Mouse (Mus musculus): ENCODE measurements around the gene Bicra. TPM values are rescaled to one million over a fixed set of nuclear protein-coding genes. Genes with fewer than 3 reads are reported as not detected.

The Bicra gene
- polyA plus RNA-seq, 1 experiment from 2014 or later: 8.0 TPM

DNA sequence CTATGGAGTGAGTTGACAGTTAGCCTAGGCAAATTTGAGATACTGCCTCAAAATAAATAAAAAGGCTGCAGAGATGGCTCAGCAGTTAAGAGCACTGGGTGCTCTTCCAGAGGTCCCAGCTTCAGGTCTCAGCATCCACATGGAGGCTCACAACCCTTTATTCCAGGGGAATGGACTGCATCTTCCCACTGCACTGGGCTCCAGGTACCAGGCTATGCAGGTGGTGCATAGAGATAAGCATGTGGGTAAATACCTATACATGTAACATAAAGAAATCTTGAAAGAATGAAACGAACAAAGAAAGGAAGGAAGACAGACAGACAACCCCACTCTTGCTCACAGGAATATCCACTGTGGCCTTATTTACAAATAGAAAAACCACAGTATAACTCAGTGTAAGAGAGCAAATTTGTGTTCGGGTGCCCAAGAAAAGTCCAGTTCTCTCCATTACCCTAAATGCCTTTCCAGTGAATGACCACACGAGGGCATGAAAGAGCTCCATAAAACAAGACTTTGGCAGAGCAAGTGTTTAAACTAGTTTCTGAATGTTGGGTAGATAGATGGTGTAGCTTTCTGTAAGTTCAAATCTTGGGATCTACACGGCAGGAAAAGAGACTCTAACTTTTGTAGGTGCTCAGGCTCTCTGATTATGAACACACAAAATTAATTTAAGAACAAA, 64.9 kb downstream of the Bicra start:
- no peaks in the 10 kb centered on the region for H3K27me3 ChIP-seq
- H3K4me3 ChIP-seq: no peak overlapping the region
- no peaks in the 10 kb centered on the region for H3K4me1 ChIP-seq
- 36% methylated on average over 4 of the region's 4 CpGs for WGBS
- no peaks in the 10 kb centered on the region for H3K9me3 ChIP-seq
- no peak overlapping the region for H3K4me2 ChIP-seq
- H3K27ac ChIP-seq: no peak overlapping the region
- no peak for ATAC-seq (ENCODE audit: borderline replicate concordance, extremely low read depth, low FRiP score, low TSS enrichment)
- H3K9ac ChIP-seq: no peak overlapping the region
- H3K36me3 ChIP-seq: peaks cover 39% of the 10 kb centered on the region

DNA sequence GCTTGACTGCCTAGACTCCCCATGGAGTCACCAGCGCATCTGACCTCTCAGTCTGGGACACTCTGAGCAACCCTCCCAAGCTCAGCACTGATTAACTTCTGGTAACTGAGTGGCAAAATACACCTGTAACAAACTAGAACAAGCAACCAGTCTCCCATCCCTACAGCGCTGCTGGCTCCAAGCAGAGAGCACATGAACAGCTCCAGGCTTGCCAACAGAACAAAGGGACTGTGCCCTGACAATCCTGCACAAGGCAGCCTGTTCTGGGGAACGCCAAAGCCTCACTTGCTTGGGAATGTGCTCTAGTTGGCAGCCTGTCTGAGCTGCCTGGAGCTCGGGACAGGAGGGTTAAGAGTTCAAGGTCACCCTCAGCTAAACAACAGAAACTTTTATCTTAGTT, 66.2 kb downstream of the Bicra start:
- Histone ChIP-seq H3K9me3 (no peaks in the 10 kb centered on the region), H3K27ac (no peak overlapping the region), H3K4me1 (no peaks in the 10 kb centered on the region), H3K4me2 (no peak overlapping the region), H3K27me3 (no peaks in the 10 kb centered on the region), H3K36me3 (peaks cover 33% of the 10 kb centered on the region), H3K4me3 (no peak overlapping the region), H3K9ac (no peak overlapping the region)
- ATAC-seq (ENCODE audit: borderline replicate concordance, extremely low read depth, low FRiP score, low TSS enrichment): no peak
- WGBS: 72% methylated on average over 4 of the region's 4 CpGs

DNA sequence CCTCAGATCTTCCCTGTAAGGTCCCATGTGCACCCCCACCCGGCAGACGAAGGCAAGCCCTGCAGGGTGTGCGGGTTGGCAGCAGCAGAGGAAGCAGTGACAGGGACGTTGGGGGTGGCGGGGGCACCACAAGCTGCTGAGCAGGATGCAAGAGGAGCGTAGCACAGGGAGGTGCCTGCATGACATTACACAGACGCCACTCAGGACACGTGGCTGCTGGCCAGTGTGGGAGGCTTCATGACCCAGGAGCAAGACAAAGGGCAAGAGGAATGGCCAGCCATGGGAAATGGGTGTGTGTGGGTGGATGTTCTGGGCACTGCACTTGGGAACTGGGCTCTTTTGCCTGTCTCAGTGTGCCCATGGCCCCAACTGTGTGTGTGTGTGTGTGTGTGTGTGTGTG, 67.5 kb downstream of the Bicra start:
- WGBS: 80% methylated on average over 8 of the region's 8 CpGs
- Histone ChIP-seq H3K4me2 (no peak overlapping the region), H3K27me3 (no peaks in the 10 kb centered on the region), H3K27ac (no peak overlapping the region), H3K36me3 (peaks cover 33% of the 10 kb centered on the region), H3K9me3 (no peaks in the 10 kb centered on the region), H3K4me3 (no peak overlapping the region), H3K9ac (no peak overlapping the region), H3K4me1 (no peaks in the 10 kb centered on the region)
- no peak for ATAC-seq (ENCODE audit: borderline replicate concordance, extremely low read depth, low FRiP score, low TSS enrichment)

DNA sequence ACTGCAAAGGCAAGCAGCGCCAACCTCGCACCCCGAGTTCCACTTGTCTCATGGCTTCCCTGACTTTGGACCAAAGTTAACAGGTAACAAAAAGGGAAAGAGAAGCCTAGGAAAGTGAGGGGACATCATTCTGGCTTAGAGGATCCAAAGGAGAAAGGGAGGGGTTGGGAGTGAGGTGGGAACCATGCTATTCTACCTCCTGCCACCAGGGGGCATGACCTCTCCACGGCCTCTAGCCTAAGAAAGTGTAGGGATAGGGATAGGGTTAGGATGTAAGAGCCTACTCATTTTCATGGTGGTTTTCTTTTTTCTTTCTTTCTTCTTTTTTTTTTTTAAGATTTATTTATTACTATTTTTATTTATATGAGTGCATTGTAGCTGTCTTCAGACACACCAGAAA, 71.8 kb downstream of the Bicra start:
- Histone ChIP-seq H3K4me1 (no peaks in the 10 kb centered on the region), H3K4me3 (no peak overlapping the region), H3K9me3 (no peaks in the 10 kb centered on the region), H3K27ac (no peak overlapping the region), H3K4me2 (no peak overlapping the region), H3K9ac (no peak overlapping the region), H3K27me3 (no peaks in the 10 kb centered on the region), H3K36me3 (peaks cover 61% of the 10 kb centered on the region)
- ATAC-seq (ENCODE audit: borderline replicate concordance, extremely low read depth, low FRiP score, low TSS enrichment): no peak
- 80% methylated on average over 4 of the region's 4 CpGs for whole genome bisulfite sequencing

DNA sequence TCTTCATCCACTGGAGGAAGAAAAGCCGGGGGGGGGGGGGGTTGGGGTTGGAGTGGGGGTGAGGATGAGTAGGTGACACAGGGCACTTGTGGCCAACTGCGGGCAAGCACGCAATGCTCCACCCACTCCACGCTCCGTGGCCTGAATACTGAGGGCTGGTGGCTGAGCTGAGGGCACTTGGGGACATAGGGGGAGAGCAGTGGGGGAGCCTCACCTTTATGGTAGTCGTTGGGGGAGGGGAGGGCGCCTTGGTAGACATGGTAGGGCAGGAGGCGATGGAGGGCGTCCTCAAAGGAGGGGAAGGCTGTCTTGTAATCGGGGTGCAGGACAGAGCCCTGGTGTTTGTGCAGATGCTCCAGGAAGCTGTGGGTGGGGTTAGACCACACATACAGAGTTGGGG, 72.3 kb downstream of the Bicra start:
- Histone ChIP-seq H3K36me3 (peaks cover 62% of the 10 kb centered on the region), H3K4me2 (no peak overlapping the region)

DNA sequence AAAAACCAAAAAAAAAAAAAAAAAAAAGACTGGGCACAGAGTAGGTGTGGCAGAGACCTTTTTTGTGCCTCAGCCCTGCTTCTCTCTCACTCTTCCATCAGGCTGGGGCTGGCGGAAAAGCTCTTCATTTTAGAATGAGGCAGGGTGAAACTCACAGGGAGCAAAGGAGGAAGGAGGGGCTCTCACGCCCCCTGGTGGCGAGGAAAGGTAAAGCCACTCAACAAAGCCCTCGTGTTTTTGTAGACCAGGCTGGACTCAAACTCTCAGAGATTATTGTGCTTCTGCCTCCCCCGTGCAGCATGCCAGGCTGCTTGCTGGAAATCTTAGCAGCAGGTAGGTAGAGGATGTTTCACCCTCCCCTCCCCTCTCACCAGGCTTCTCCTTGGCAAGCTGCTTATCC, 73.0 kb downstream of the Bicra start:
- Histone ChIP-seq H3K27me3 (no peaks in the 10 kb centered on the region), H3K4me2 (no peak overlapping the region), H3K27ac (no peak overlapping the region), H3K36me3 (peaks cover 66% of the 10 kb centered on the region), H3K9ac (no peak overlapping the region), H3K9me3 (no peaks in the 10 kb centered on the region), H3K4me3 (no peak overlapping the region), H3K4me1 (no peaks in the 10 kb centered on the region)
- 53% methylated on average over 5 of the region's 5 CpGs for WGBS
- ATAC-seq (ENCODE audit: borderline replicate concordance, extremely low read depth, low FRiP score, low TSS enrichment): no peak

More for the DNA sequence above, 72.3 kb downstream of the Bicra start:
- no peak for ATAC-seq (ENCODE audit: borderline replicate concordance, extremely low read depth, low FRiP score, low TSS enrichment)
- Histone ChIP-seq H3K4me1 (no peaks in the 10 kb centered on the region), H3K27ac (no peak overlapping the region), H3K9ac (no peak overlapping the region), H3K4me3 (no peak overlapping the region), H3K9me3 (no peaks in the 10 kb centered on the region), H3K27me3 (no peaks in the 10 kb centered on the region)
- 90% methylated on average over 10 of the region's 10 CpGs for WGBS

DNA sequence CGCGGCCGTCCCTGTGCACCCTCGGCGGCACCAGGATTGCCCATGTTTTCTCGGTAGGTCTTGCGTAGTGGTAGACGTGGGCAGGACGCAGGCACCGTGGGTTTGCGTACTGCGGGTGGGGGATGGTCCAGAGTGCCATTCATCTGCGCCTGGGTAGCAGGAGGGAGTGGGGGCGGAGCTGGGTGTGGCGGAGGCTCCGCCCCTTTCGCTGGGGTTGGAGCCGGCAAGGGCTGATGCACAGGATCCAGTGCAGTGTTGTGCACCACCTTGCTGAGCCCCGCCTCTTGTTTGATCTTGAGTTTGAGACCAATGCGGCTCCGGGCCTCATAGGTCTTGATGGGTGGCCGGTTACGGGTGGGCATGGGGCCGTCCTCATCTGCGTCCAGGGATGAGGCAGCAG, 75.5 kb downstream of the Bicra start:
- no peak for ATAC-seq (ENCODE audit: borderline replicate concordance, extremely low read depth, low FRiP score, low TSS enrichment)
- 74% methylated on average over 25 of the region's 25 CpGs for WGBS
- Histone ChIP-seq H3K4me1 (no peaks in the 10 kb centered on the region), H3K9ac (no peak overlapping the region), H3K27ac (no peak overlapping the region), H3K27me3 (no peaks in the 10 kb centered on the region), H3K4me3 (no peak overlapping the region), H3K9me3 (no peaks in the 10 kb centered on the region), H3K36me3 (peaks cover 55% of the 10 kb centered on the region), H3K4me2 (no peak overlapping the region)

DNA sequence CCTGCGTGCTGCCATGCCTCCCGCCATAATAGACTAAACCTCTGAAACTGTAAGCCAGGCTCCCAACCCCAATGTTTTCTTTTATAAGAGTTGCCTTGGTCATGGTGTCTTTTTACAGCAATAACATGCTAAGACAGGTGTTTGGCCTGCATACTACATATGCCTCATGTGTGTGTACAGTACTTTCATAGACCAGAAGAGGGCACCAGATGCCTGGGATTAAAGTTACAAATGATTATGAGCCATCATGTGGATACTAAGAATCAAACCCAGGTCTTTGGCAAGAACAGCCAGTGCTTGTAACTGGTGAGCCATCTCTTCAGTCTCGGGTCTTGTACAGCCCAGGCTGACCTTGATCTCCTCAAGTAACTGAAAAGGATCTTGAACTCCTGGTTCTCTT, 78.0 kb downstream of the Bicra start:
- 76% methylated on average over 3 of the region's 3 CpGs for WGBS
- Histone ChIP-seq H3K36me3 (peaks cover 39% of the 10 kb centered on the region), H3K4me1 (peaks cover 17% of the 10 kb centered on the region), H3K27me3 (no peaks in the 10 kb centered on the region), H3K4me2 (no peak overlapping the region), H3K27ac (no peak overlapping the region), H3K9me3 (no peaks in the 10 kb centered on the region), H3K4me3 (no peak overlapping the region), H3K9ac (no peak overlapping the region)
- no peak for ATAC-seq (ENCODE audit: borderline replicate concordance, extremely low read depth, low FRiP score, low TSS enrichment)

DNA sequence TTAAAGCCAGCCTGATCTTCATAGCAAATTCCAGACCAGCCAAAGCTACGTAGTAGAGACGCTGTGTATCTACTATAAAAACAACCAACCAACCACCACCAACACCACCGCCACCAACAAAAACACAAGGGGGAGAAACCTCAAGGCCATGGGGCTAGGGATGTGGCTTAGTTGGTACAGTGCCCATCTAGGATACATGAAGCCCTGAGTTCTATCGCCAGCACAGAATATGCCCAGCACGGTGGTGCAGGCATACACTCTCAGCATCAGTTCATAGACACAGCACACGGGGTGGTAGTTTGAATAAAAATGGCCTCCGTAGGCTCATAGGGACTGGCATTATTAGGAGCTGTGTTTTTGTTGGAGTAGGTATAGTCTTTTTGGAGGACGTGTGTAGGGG, 79.4 kb downstream of the Bicra start:
- Histone ChIP-seq H3K27ac (no peak overlapping the region), H3K4me3 (no peak overlapping the region), H3K27me3 (no peaks in the 10 kb centered on the region), H3K9ac (no peak overlapping the region), H3K4me1 (peaks cover 31% of the 10 kb centered on the region), H3K4me2 (no peak overlapping the region), H3K36me3 (peaks cover 26% of the 10 kb centered on the region), H3K9me3 (no peaks in the 10 kb centered on the region)
- 81% methylated on average over 8 of the region's 8 CpGs for WGBS
- no peak for ATAC-seq (ENCODE audit: borderline replicate concordance, extremely low read depth, low FRiP score, low TSS enrichment)

DNA sequence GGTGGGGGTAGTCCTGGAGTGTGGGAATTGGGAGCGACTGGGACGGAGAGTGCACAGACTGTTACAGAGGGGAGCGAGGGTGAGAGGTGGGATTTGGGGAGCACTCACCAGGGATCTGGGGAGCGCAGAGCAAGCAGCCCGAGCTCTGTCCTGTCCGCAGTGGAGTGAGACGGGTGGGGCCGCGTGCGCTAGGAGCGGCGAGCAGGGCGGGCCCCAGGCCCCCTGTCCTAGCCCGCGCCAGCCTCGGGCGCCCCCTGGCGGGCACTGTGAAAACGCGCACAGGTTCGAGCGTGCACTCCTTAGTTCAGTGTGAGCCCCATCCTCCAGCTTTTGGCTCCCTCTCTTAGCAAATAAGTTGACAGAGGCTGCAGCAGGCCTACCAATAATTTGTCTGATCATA, 80.4 kb downstream of the Bicra start, which contains the start of gene Ehd2:
Gene Ehd2, minus strand, starts transcription at position 256 of the 400 bp plus-strand sequence.
- 0% methylated on average over 20 of the region's 22 CpGs for WGBS
- Histone ChIP-seq H3K4me2 (peak within 1 kb of the TSS; percentile 62), H3K9ac (peak within 1 kb of the TSS; percentile 66), H3K27ac (peak within 1 kb of the TSS; percentile 55; the same call in 1 of the 2 replicates), H3K4me3 (peak within 1 kb of the TSS; percentile 63), H3K9me3 (no peaks in the 10 kb centered on the region), H3K36me3 (peaks cover 16% of the 10 kb centered on the region), H3K27me3 (no peaks in the 10 kb centered on the region), H3K4me1 (peaks cover 41% of the 10 kb centered on the region)
- peak; percentile 84 for ATAC-seq (ENCODE audit: borderline replicate concordance, extremely low read depth, low FRiP score, low TSS enrichment)

DNA sequence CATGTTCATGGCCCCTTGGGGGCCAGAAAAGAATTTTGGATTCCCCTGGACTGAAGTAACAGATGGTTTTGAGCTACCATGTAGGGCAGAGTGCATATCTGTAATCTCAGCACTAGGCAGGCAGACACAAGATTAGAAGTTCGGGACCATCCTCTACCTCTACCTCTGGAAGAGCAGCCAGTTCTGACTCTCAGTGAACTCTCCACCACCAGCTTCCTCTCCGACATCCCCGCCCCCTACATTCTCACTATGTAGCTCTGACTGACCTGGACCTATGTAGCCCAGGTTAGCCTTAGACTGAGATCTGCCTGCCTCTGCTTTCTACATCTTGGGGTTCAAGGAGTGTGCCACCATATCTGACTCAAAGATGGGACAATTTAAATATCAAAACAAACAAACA, 81.2 kb downstream of the Bicra start:
- H3K4me3 ChIP-seq: peak overlapping the region; percentile 63
- peaks cover 49% of the 10 kb centered on the region for H3K4me1 ChIP-seq
- no peak for ATAC-seq (ENCODE audit: borderline replicate concordance, extremely low read depth, low FRiP score, low TSS enrichment)
- no peaks in the 10 kb centered on the region for H3K27me3 ChIP-seq
- no peaks in the 10 kb centered on the region for H3K9me3 ChIP-seq
- peak overlapping the region; percentile 66 for H3K9ac ChIP-seq
- WGBS: 61% methylated on average over 3 of the region's 3 CpGs
- H3K4me2 ChIP-seq: peak overlapping the region; percentile 62
- H3K36me3 ChIP-seq: peaks cover 8% of the 10 kb centered on the region; the same call in 1 of the 2 replicates
- 0 out of 2 replicates have a peak overlapping the region, but pooled peaks have one; percentile 5 for H3K27ac ChIP-seq

DNA sequence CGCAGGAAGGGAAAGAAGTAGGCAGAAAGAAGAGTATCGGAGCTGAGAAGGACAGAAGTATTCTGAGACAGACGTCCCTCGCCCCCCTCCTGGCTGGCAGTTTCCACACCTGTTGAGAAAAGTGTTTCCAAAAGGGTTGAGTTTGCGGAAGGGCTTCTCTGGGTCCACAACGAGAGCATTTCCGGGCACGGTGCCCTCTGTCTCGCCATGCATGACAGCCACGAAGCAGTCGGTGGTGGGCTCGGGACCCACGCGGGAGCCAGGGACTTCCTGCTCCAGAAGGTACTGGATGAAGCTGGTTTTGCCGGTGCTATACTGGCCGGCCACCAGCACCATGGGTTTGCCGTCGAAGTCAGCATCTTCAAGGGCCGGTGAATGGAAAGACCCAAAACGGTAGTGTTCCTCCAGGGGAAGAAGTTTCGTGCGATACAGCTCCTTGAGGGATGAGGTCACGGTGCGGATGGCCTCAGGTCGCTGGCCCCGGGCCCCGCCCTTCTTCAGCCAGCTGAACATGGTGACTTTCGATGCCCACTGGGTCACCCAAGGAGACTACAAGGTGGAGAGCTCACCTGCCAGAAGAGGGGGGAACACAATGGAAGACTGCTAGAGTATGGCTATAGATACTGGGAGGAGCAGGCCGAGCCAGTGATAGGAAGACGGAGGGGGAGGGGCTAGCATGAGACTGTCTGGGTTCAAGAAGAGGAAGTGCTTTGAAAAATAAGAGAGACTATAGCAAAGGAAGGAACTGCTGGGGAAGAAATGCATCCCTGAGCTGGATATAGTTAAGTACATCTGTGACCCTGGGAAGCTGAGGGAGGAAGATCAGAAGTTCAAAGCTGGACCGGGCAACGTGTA, 83.7 kb downstream of the Bicra start:
- H3K4me3 ChIP-seq: no peak overlapping the region
- WGBS: 69% methylated on average over 32 of the region's 32 CpGs

More for the DNA sequence above, 83.7 kb downstream of the Bicra start:
- Histone ChIP-seq H3K4me1 (peaks cover 62% of the 10 kb centered on the region), H3K36me3 (peaks cover 9% of the 10 kb centered on the region; the same call in 1 of the 2 replicates), H3K27ac (peak overlapping the region; percentile 96), H3K4me2 (peak overlapping the region; percentile 62), H3K9me3 (no peaks in the 10 kb centered on the region), H3K9ac (no peak overlapping the region; the same call in 1 of the 2 replicates), H3K27me3 (no peaks in the 10 kb centered on the region)
- ATAC-seq (ENCODE audit: borderline replicate concordance, extremely low read depth, low FRiP score, low TSS enrichment): no peak

Measured in lung, embryonic 15.5 days (tissue).